Mouse (Mus musculus) testis, adult 2 months (tissue): ENCODE measurements at regions not wholly inside any gene's neighbourhood (a gene's known extent, or its start where the extent isn't known, plus 50 kb on each side); places are given as distances from the start of the nearest gene placed in this dataset.

Experiments used
- CTCF ChIP-seq: fragments of 200-500 bp; IDR thresholded peaks from 2 replicates; pipeline ENCODE4 v1.5.1; 2012; ENCODE audit warnings: low read depth, mild to moderate bottlenecking, inconsistent platforms, low read length, moderate library complexity; ENCODE audit not compliant: control insufficient read depth, insufficient read depth, insufficient replicate concordance
- POLR2A ChIP-seq: fragments of 200-500 bp; IDR thresholded peaks from 2 replicates; pipeline ENCODE4 v1.6.1; 2012; ENCODE audit warnings: low read depth, mild to moderate bottlenecking, inconsistent platforms, low read length, moderate library complexity; ENCODE audit not compliant: control insufficient read depth

DNA sequence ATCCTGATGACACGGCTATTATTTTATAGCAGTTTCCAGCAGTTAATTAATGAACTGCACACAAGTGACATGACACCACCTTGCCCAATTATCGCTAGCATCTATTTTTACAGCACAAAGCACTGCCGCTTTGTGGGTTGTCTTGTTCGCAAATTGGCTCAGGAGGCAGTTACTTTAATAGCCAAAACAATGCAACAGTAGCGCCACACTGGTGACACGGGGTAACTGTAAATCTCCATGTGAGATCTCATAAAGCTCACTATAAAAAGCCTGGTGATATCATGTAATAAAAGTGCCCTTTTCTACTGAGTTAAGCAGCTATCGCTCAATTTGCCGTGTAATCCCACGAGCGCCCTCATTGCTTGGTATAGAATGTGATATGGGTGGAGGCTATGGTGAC is 715.4 kb upstream of the Adgrl2 start:
- TF ChIP-seq CTCF (no peak), POLR2A (no peak)
